Mouse (Mus musculus): ENCODE data around the gene 6030408B16Rik. TPM values are rescaled to one million over a fixed set of nuclear protein-coding genes. Genes with fewer than 3 reads are reported as not detected.
A peak's percentile ranks its signal among the peaks of the same experiment; 100 is the strongest.

6030408B16Rik gene
- 48.1 and 50.0 TPM in 2 replicates for polyA plus RNA-seq (2015; fragmentation: Nextera tagmentation; extraction: Ambion mirVana)

DNA sequence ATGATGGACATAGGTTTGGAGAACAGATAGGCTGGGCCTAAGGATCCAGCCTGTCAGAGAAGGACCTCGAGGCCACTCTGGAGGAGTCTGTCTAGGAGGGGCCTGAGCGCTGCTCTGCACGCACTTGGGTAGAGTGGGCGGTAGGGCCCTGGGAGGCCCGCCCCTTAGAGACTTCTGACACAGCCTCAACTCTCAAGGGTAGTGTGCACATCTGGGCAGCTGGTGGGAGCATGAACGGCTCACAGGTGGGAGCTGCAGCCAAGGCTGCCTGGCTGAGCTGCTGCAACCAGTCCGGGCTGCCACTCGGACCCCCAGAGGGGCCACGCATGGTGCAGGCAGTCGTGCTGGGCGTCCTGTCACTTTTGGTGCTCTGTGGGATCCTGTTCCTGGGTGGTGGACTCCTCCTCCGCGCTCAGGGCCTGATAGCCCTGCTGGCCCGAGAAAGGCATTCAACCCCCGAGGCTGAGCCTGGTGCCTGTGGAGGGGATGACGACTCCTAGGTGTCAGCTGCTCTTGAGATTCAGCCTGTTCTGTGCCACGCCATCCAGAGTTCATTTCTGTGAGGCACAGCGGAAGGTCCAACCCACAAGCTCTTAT is at the start of gene 6030408B16Rik:
TSS of gene 6030408B16Rik (plus strand) at position 188 of the 597 bp plus-strand sequence.
- peaks cover 35% of the 10 kb centered on the region for H3K36me3 ChIP-seq

DNA sequence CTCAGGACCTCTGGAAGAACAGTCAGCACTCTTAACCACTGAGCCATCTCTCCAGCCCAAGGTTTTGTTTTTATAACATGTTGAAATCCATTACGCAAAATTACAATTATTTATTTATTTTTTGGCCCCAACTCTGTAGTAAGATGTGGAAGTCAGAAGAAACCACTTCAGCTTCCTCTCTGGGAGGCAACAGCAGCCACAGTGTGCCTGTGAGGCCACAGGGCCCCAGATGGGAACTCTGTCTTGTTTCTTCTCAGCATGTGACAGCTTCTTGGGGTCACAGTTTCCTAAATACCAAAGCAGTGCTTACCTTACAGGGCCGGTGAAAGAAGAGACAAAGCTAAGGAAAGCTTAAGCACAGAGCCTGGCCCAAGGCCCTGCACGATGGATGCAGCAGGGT is 49.0 kb upstream of the 6030408B16Rik start:
- no peak overlapping the region for H3K4me3 ChIP-seq
- no peaks in the 10 kb centered on the region for H3K9me3 ChIP-seq
- 59% methylated on average over 3 of the region's 3 CpGs for WGBS
- no peaks in the 10 kb centered on the region for H3K36me3 ChIP-seq
- H3K4me1 ChIP-seq = peaks cover 37% of the 10 kb centered on the region
- no peak for ATAC-seq (ENCODE audit: borderline replicate concordance, extremely low read depth, low FRiP score, low TSS enrichment)
- no peaks in the 10 kb centered on the region for H3K27me3 ChIP-seq
- H3K4me2 ChIP-seq = no peak overlapping the region
- no peak overlapping the region for H3K9ac ChIP-seq
- no peak overlapping the region for H3K27ac ChIP-seq

More for the DNA sequence above, at the start of gene 6030408B16Rik:
- Histone ChIP-seq H3K9me3 (no peaks in the 10 kb centered on the region), H3K4me2 (peak within 1 kb of the TSS; percentile 51), H3K27ac (peak within 1 kb of the TSS; percentile 93), H3K4me3 (peak within 1 kb of the TSS; percentile 42), H3K4me1 (0 out of 2 replicates have a peak, but pooled peaks cover 21% of the 10 kb centered on the region), H3K9ac (peak within 1 kb of the TSS; percentile 40), H3K27me3 (no peaks in the 10 kb centered on the region)
- 35% methylated on average over 18 of the region's 18 CpGs for WGBS
- peak; percentile 41 for ATAC-seq (ENCODE audit: borderline replicate concordance, extremely low read depth, low FRiP score, low TSS enrichment)

DNA sequence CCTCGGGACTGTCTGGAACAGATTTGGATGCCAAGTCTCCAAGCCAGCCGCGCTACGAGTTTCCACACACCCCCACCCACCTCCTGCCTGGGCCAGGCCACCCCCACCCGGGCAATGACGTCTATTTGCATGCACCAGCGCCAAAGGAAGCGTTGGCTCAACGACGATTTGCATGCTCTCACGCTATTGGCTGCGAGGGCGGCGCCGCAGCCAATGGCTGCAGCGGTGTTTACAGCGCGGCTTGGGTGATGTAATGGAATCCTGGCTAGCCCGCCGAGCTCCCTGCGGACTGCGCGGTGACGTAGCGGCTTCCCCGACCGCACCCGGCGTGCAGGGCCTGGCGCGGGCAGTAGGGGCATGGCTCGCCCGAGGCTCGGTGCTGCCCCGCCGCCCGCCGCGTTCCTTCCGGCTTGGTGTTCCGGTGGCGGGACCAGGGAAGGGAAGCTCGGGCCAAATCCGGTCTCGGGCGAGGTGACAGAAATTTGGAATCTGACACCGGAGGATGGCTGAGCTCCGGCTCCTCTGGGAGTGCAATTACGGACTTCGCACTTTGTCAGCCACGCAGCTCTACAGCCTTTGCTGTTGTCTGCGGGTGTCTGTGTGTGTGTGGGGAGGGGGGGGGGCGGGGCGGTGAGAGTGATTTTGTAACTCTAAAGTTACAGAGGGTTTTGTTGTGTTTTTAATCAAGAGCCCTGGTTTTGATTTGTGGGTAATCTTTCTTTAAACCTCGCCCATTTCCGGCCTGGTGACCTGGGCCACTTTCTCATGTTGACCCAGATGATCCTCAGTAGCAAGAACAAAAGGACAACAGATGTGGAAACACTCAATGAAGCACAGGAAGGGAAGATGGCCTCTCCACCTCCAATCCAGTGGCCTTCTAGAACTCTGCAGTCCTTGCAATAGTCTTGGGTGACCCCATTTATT is 46.5 kb upstream of the 6030408B16Rik start:
- H3K36me3 ChIP-seq = no peaks in the 10 kb centered on the region
- H3K9me3 ChIP-seq = no peaks in the 10 kb centered on the region
- peaks cover 26% of the 10 kb centered on the region for H3K4me1 ChIP-seq
- peak overlapping the region; percentile 47 for H3K9ac ChIP-seq
- H3K27me3 ChIP-seq = no peaks in the 10 kb centered on the region
- ATAC-seq (ENCODE audit: borderline replicate concordance, extremely low read depth, low FRiP score, low TSS enrichment) = peak; percentile 97
- WGBS = 2% methylated on average over 56 of the region's 56 CpGs
- peak overlapping the region; percentile 68 for H3K4me2 ChIP-seq
- H3K4me3 ChIP-seq = peak overlapping the region; percentile 44
- peak overlapping the region; percentile 92 for H3K27ac ChIP-seq

DNA sequence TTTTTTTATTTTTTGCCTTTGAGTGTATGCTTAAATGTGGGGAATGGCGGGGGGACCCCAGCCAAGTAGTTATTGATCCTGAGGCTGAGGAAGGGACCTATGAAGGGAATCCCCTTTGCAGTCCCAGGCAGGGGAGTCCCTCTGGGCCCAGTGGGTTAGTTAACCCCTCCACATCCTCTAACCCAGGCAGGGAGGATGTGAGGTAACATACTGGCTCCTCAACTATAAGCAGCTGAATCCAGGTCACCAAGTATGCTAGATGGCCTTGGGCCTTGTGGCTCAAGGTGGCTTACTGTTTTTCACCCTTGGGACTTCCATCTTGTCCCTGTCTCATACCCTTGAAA is 45.9 kb upstream of the 6030408B16Rik start:
- Histone ChIP-seq H3K4me1 (peaks cover 22% of the 10 kb centered on the region), H3K27me3 (no peaks in the 10 kb centered on the region), H3K36me3 (no peaks in the 10 kb centered on the region), H3K9me3 (no peaks in the 10 kb centered on the region), H3K9ac (no peak overlapping the region), H3K4me3 (peak overlapping the region; percentile 44; the same call in 1 of the 2 replicates), H3K27ac (peak overlapping the region; percentile 92), H3K4me2 (peak overlapping the region; percentile 68)
- no peak for ATAC-seq (ENCODE audit: borderline replicate concordance, extremely low read depth, low FRiP score, low TSS enrichment)
- WGBS = 72% methylated on average over 1 of the region's 1 CpGs

DNA sequence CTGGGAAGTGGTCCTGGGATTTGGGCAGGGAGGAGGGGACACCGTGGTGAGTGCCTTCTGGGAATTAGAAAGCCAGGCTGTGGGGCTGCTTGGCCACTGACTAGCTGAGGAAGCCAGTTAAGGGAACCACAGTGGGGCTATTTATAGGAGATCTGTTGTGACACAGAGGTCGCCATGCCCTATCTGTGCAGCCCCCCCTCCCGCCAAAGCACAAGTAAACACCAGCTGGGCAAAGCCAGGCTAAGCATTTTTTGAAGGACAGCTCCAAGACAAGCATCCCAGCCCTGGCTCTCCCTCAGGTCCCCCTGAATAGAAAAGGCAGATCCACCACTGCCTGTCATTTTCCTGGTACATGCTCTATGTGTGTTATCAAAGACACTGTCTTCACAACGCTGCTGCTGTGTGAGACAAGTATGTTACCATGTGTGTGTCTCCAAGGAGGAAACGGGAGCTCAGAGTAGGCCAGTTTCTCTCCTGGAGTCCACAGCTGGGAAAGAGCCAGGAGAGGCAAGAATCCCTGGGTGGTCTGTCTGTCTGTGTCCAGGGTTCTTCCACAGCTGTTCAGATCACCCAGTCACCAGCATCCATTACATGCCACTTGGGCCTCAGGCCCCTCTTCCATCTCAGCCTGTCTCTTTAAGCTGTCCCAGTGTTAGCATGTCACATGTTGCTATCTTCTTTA is 44.8 kb upstream of the 6030408B16Rik start:
- ATAC-seq (ENCODE audit: borderline replicate concordance, extremely low read depth, low FRiP score, low TSS enrichment) = no peak
- Histone ChIP-seq H3K9me3 (no peaks in the 10 kb centered on the region), H3K4me1 (peaks cover 22% of the 10 kb centered on the region), H3K4me3 (no peak overlapping the region), H3K9ac (no peak overlapping the region), H3K27ac (peak overlapping the region; percentile 73), H3K27me3 (no peaks in the 10 kb centered on the region), H3K4me2 (no peak overlapping the region), H3K36me3 (no peaks in the 10 kb centered on the region)
- 39% methylated on average over 5 of the region's 5 CpGs for WGBS

DNA sequence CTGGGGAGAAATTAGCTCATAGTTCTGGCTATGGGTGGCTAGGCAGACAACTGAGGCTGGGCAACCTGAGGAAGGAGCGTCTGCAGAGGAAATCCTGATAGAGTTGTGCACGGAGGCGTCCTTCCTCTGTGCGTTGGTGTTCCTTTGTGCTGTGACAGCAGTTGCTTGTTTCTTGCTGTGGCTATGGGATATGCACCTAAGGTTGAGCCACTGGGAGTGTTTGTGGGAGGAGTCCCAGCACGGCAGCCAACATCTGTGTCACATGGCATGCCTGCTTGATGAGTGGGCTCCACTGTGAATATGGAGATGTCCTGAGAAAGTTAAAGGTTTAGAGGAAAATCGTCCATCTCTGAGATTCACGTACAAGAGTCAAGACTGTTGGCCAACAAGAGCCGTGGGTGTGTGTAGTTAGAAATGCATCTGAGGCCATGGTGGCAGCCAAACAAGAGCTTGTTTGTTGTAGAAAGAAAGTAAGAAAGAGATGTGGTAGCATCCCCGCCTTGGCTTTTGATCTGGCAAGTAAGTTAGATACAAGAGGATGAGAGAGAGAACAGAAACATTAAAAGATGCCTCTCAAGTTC is 42.7 kb upstream of the 6030408B16Rik start:
- Histone ChIP-seq H3K9ac (no peak overlapping the region), H3K27me3 (no peaks in the 10 kb centered on the region), H3K4me2 (no peak overlapping the region), H3K4me1 (peaks cover 34% of the 10 kb centered on the region), H3K36me3 (no peaks in the 10 kb centered on the region), H3K9me3 (no peaks in the 10 kb centered on the region), H3K4me3 (no peak overlapping the region), H3K27ac (no peak overlapping the region)
- WGBS = 73% methylated on average over 9 of the region's 9 CpGs
- ATAC-seq (ENCODE audit: borderline replicate concordance, extremely low read depth, low FRiP score, low TSS enrichment) = no peak

DNA sequence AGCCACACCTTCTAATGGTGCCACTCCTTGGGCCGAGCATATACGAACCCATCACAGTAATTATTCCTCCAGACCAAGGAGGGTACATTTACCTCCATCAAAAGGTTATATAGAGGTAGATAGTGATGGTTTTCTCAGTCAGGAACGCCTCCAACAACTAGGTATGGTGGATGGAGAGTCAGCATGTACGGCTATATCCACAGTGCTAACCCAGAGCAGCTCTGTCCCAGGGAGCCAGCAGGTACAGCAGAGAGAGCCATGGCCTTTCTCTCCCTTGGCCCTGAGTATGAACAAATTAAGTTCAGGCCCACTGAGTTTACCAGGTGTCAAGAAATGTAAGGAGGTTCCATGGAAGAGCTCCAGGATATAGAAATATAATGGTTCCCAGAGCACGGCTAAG is 41.1 kb upstream of the 6030408B16Rik start:
- Histone ChIP-seq H3K9me3 (no peaks in the 10 kb centered on the region), H3K4me1 (peaks cover 27% of the 10 kb centered on the region), H3K4me2 (no peak overlapping the region), H3K36me3 (no peaks in the 10 kb centered on the region), H3K27me3 (no peaks in the 10 kb centered on the region), H3K9ac (no peak overlapping the region), H3K4me3 (no peak overlapping the region), H3K27ac (no peak overlapping the region)
- ATAC-seq (ENCODE audit: borderline replicate concordance, extremely low read depth, low FRiP score, low TSS enrichment) = no peak
- 82% methylated on average over 5 of the region's 5 CpGs for WGBS

DNA sequence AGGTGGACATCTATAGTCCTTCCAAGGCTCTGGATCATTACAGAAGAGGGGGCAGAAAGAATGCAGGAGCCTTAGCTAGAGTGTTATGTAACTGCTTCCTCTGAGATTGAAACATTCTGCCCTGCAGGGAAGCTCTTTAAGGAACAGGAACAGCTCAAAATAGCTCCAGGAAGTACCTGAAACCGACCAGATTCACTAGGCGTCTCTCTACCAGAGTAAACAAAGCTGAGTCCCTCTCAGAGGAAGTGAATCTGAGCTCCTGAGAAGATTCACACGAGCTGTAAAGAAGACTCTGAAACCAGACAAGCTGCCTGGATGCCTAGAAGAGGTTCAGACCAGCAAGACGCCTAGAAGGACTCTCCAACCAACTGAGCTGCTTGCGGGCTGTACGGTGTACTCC is 40.4 kb upstream of the 6030408B16Rik start:
- H3K36me3 ChIP-seq = no peaks in the 10 kb centered on the region
- H3K4me1 ChIP-seq = peaks cover 22% of the 10 kb centered on the region
- no peak overlapping the region for H3K27ac ChIP-seq
- no peak overlapping the region for H3K4me3 ChIP-seq
- H3K4me2 ChIP-seq = no peak overlapping the region
- no peak overlapping the region for H3K9ac ChIP-seq
- no peak for ATAC-seq (ENCODE audit: borderline replicate concordance, extremely low read depth, low FRiP score, low TSS enrichment)
- no peaks in the 10 kb centered on the region for H3K27me3 ChIP-seq
- H3K9me3 ChIP-seq = no peaks in the 10 kb centered on the region
- WGBS = 77% methylated on average over 6 of the region's 6 CpGs

DNA sequence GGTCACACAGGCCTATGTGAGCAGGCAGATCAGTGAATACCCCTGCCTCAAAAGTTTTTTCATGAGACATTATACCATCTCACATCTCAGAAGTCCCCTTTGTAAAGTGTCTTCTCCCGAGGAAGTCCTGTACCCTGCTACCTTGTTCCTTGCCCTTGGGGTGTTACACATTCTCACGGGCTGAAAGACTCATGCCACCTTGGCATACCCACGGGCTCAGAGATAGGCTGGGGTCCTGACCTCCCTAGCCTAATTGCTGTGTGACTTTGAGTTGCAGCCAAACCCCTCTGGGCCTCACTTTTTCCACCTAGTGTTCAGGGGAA is 39.5 kb upstream of the 6030408B16Rik start:
- Histone ChIP-seq H3K4me1 (peaks cover 13% of the 10 kb centered on the region), H3K9me3 (no peaks in the 10 kb centered on the region), H3K27me3 (no peaks in the 10 kb centered on the region), H3K9ac (peak overlapping the region; percentile 72), H3K4me2 (peak overlapping the region; percentile 94), H3K4me3 (peak overlapping the region; percentile 60), H3K27ac (peak overlapping the region; percentile 30; the same call in 1 of the 2 replicates), H3K36me3 (no peaks in the 10 kb centered on the region)
- peak; percentile 11; the same call in 1 of the 2 replicates for ATAC-seq (ENCODE audit: borderline replicate concordance, extremely low read depth, low FRiP score, low TSS enrichment)
- 22% methylated on average over 3 of the region's 3 CpGs for WGBS

DNA sequence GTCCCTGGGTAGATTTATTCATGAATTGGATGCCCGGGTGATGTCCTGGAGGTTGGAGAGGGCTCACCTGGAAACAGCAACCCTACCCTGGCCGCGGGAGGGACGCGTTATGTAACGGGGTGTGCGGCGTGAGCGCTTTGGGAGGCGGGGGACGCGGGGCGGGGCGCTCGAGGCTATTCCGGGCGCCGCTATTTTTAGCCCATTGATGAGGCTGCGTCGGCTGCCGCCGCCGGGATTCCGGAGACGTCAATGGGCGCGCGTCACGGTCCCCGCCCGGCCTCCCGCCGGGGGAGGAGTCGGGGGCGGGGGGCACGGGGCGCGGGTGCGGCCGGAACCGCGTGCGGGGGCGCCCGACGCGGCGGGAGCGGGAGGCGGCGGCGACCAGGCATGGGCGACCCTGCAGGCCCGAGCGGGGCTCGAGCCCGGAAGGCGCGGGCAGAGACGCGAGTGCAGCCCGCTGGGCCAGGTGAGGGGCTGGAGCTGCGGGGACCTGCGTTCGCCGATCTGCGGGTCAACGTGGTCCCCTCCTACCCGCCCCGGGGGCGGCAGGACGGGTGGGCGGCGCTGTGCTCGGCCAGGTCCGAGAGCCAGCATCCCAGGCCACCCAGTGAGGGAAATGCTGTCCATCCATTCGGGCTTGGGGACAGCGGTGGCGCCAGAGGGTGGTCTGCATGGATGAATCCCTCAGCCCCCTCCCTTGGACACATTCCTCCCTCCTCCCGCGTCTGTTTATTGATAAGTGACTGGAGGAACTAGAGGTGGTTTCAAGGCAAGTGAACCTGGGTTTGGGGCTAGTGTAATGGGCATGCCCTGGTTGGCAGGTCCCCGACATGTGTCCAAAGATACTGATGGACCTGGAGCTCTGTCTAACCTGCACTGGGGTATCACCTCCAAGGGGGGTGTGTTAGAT is 38.9 kb upstream of the 6030408B16Rik start, which contains the start of gene Nr4a1:
TSS of gene Nr4a1 (plus strand) at position 384 of the 910 bp plus-strand sequence.
- Histone ChIP-seq H3K36me3 (no peaks in the 10 kb centered on the region), H3K27ac (peak within 1 kb of the TSS; percentile 30; the same call in 1 of the 2 replicates), H3K4me2 (peak within 1 kb of the TSS; percentile 94), H3K4me1 (peaks cover 12% of the 10 kb centered on the region), H3K9ac (peak within 1 kb of the TSS; percentile 72), H3K9me3 (no peaks in the 10 kb centered on the region), H3K27me3 (no peaks in the 10 kb centered on the region), H3K4me3 (peak within 1 kb of the TSS; percentile 60)
- WGBS = 1% methylated on average over 77 of the region's 82 CpGs
- ATAC-seq (ENCODE audit: borderline replicate concordance, extremely low read depth, low FRiP score, low TSS enrichment) = peak; percentile 80

Data from lung, embryonic 15.5 days (tissue).